Mouse (Mus musculus) heart, postnatal 0 days (tissue): ENCODE measurements around the gene Nrip1.

ENCODE experiments used
- CTCF ChIP-seq: IDR thresholded peaks from 2 replicates; pipeline ENCODE4 v1.5.1; 2016; ENCODE audit warnings: antibody characterized with exemption, control low read depth, low read depth
- EP300 ChIP-seq: IDR thresholded peaks from 2 replicates; pipeline ENCODE4 v1.6.1; 2016; ENCODE audit warnings: antibody characterized with exemption, low read depth

- no peak for TF ChIP-seq CTCF
- no peak for TF ChIP-seq EP300
Observed at GRCm38 (mm10) chr16:76349053-76349452, 24.6 kb downstream of the Nrip1 start.
